Mouse (Mus musculus): ENCODE results near the gene Zbtb38. TPM values are rescaled to one million over a fixed set of nuclear protein-coding genes. Genes with fewer than 3 reads are reported as not detected.

The Zbtb38 gene
- polyA plus RNA-seq, 1 experiment from 2014 or later = 21.0 TPM

DNA sequence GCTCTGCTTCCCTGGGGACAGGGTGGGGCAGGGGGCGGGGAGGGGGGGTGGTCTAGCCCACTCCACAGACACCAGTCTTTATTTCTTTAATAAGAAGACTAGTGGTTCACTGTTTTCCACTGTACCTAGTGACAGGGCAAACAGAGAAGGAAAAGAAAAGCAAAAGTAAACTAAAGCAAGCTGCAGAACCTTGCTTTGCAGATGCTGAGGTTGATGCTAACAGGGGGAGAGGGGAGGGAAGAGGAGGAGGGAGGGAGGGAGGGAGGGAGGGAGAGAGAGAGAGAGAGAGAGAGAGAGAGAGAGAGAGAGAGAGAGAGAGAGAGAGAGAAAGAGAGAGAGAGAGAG lies 2.0 kb upstream of the Zbtb38 start:
- H3K27me3 ChIP-seq (replicated peaks; ENCODE audit: control insufficient read depth, insufficient read depth, low read length) = no peaks in the 10 kb centered on the region
- peaks cover 7% of the 10 kb centered on the region; the same call in 1 of the 2 replicates for H3K4me1 ChIP-seq (replicated peaks; ENCODE audit: control insufficient read depth, insufficient read depth, low read length)
- DNase-seq (ENCODE audit: low spot score) = no peak
- no peaks in the 10 kb centered on the region for H3K36me3 ChIP-seq (ENCODE audit: control insufficient read depth, insufficient read depth, low read length)
- H3K27ac ChIP-seq (ENCODE audit: low read depth) = no peak overlapping the region
- no peak overlapping the region for H3K9ac ChIP-seq (ENCODE audit: low read length)
- 50% methylated on average over 1 of the region's 1 CpGs for WGBS
- H3K4me2 ChIP-seq (ENCODE audit: low read length) = no peak overlapping the region
- ATAC-seq (replicated peaks; ENCODE audit: low FRiP score, low TSS enrichment, low read depth) = no peak
- H3K4me3 ChIP-seq (ENCODE audit: low read depth, low read length) = no peak overlapping the region
- H3K9me3 ChIP-seq (ENCODE audit: control insufficient read depth, low read length) = no peaks in the 10 kb centered on the region

DNA sequence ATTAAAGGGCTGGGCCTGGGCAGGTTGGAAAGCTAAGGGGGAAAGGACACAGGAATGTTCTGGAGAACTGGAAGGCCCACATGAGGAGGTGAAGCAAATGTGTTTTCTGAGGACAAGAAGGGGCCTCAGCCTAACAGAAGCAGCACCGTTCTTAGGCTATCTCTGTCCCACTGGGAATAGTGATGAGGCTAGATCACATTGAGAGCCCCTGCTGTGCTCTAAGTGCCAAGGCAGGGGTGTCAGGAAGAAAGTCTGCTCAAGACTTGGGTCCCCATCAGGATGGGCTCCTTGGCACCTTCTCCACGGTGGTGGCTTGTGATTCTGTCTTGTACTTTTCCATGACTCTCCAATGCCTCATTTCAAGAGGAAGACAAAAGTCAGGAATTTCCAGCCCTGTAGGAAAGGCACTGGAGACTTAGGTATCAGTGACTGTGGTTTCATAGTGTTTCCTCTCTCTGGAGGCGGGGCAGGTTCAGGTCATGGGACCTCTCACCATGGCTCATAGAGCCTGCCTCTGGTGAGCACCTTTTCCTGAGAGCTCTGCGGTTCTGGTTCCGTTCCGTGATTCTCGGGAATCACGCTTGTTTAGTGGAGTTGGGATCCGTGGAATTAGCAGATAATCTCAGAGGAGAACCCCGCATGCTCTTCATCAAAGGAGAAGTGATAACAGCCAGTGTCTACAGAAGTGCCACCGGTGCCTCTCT lies 1.4 kb upstream of the Zbtb38 start:
- Histone ChIP-seq H3K36me3 (ENCODE audit: control insufficient read depth, insufficient read depth, low read length) (no peaks in the 10 kb centered on the region), H3K27me3 (replicated peaks; ENCODE audit: control insufficient read depth, insufficient read depth, low read length) (no peaks in the 10 kb centered on the region), H3K9me3 (ENCODE audit: control insufficient read depth, low read length) (no peaks in the 10 kb centered on the region), H3K4me2 (ENCODE audit: low read length) (no peak overlapping the region), H3K9ac (ENCODE audit: low read length) (no peak overlapping the region), H3K27ac (ENCODE audit: low read depth) (no peak overlapping the region), H3K4me1 (replicated peaks; ENCODE audit: control insufficient read depth, insufficient read depth, low read length) (peaks cover 7% of the 10 kb centered on the region; the same call in 1 of the 2 replicates), H3K4me3 (ENCODE audit: low read depth, low read length) (no peak overlapping the region)
- 66% methylated on average over 11 of the region's 11 CpGs for WGBS
- ATAC-seq (replicated peaks; ENCODE audit: low FRiP score, low TSS enrichment, low read depth) (no peak), DNase-seq (ENCODE audit: low spot score) (no peak)

DNA sequence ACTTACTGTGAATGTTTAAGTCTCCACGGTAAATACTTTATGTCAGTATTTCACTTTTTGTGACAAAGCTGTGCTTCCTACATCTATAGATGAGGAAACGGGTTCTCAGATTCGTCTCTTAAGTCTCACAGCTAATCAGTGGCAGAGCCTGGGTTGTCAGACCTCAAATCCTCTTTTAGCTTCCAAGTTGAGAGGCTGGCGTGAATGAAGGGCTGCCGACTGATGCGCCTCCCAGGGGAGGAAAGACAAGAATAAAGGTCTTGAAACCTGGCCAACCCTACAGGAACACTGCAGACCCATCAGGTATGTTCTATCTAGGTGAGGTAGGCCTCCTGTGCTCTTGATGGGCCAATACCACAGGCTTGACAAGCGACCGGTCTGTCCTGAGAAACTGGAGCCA lies 761 bp upstream of the Zbtb38 start:
- Histone ChIP-seq H3K4me1 (replicated peaks; ENCODE audit: control insufficient read depth, insufficient read depth, low read length) (peaks cover 7% of the 10 kb centered on the region; the same call in 1 of the 2 replicates), H3K36me3 (ENCODE audit: control insufficient read depth, insufficient read depth, low read length) (no peaks in the 10 kb centered on the region), H3K4me3 (ENCODE audit: low read depth, low read length) (no peak overlapping the region), H3K4me2 (ENCODE audit: low read length) (no peak overlapping the region), H3K9me3 (ENCODE audit: control insufficient read depth, low read length) (no peaks in the 10 kb centered on the region), H3K27ac (ENCODE audit: low read depth) (no peak overlapping the region), H3K9ac (ENCODE audit: low read length) (no peak overlapping the region), H3K27me3 (replicated peaks; ENCODE audit: control insufficient read depth, insufficient read depth, low read length) (no peaks in the 10 kb centered on the region)
- 92% methylated on average over 8 of the region's 8 CpGs for WGBS
- no peak for DNase-seq (ENCODE audit: low spot score)
- no peak for ATAC-seq (replicated peaks; ENCODE audit: low FRiP score, low TSS enrichment, low read depth)

DNA sequence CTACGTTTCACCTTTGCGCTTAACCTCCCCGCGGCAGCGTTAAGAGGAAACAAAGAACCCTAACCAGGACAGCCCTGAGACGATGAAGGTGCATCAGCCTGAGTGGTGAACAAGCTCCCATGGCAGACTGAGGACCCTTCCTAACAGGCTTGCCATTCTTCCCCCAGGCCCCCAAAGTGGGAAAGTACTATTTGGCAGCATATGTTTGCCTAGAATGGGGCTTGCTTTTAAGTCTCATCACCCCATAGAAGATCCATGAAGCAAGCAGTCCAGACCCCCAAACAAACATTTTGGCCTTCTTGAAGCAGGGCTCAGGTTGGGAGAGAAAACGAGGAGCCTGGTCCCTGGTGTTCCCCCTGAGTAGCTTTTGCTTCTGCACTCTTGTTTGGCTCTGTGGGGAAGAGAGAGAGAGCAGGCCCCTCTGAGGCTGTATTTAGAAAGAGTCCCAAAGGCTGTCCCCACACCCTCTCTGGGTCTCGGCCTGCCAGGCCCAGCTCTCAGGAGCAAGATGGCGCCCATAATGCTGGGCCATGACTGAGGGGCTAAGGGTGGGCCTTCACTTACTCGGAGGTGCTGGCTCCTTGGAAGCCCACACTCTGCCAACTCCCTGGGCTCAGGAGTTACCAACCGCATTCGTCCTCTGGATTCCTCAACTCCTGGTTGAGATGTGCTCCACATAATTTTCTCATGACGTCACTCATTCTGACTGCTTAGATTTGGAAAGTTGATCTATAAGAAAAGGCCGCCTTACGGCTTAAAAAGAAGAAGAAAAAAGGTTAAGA lies 619 bp downstream of the Zbtb38 start:
- ATAC-seq (replicated peaks; ENCODE audit: low FRiP score, low TSS enrichment, low read depth) (no peak; the same call in 1 of the 2 replicates), DNase-seq (ENCODE audit: low spot score) (no peak)
- WGBS = 86% methylated on average over 15 of the region's 15 CpGs
- Histone ChIP-seq H3K4me2 (ENCODE audit: low read length) (no peak overlapping the region), H3K4me1 (replicated peaks; ENCODE audit: control insufficient read depth, insufficient read depth, low read length) (peaks cover 7% of the 10 kb centered on the region; the same call in 1 of the 2 replicates), H3K4me3 (ENCODE audit: low read depth, low read length) (no peak overlapping the region), H3K27ac (ENCODE audit: low read depth) (no peak overlapping the region; the same call in 1 of the 2 replicates), H3K9me3 (ENCODE audit: control insufficient read depth, low read length) (0 out of 2 replicates have a peak, but pooled peaks cover under 1% of the 10 kb centered on the region), H3K36me3 (ENCODE audit: control insufficient read depth, insufficient read depth, low read length) (no peaks in the 10 kb centered on the region), H3K27me3 (replicated peaks; ENCODE audit: control insufficient read depth, insufficient read depth, low read length) (no peaks in the 10 kb centered on the region), H3K9ac (ENCODE audit: low read length) (no peak overlapping the region)

DNA sequence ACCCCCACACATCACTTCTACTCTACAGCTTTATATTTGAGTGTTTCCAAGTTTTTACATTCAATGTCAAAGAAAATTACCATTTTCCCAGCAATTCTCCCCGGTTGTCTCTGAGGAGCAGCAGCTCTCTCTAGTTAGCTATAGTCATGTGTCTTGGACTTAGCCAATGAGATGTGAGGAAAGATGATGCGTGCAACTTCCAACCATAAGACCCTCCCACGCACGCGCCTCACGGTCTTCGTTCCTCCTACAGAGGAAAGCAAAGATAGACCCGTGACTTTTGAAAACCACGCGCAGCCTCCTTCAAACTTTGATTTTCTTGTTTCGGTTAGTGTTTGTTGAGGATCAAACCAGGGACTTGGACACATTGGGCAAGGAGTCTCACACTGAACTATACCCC lies 2.0 kb downstream of the Zbtb38 start:
- no peak overlapping the region for H3K9ac ChIP-seq (ENCODE audit: low read length)
- no peaks in the 10 kb centered on the region for H3K27me3 ChIP-seq (replicated peaks; ENCODE audit: control insufficient read depth, insufficient read depth, low read length)
- 96% methylated on average over 11 of the region's 11 CpGs for WGBS

DNA sequence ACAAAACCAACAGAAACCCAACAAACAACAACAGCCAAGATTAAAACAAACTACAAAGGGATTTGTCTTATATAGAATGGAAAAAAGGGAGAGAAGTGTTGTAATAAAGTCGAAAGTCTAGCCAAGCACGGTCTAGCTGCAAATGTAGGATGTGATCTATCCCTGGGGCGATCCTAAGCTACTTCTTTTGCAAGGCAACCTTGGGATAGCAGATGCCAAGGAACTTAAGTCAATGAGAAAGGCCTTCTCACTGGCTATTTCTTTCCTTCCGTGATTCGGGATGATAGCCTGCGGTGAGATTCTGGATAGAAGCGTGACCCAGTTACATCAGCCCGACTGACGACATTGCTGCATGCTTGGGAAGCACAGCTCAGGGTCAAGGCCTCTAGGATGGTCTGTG lies 6.1 kb downstream of the Zbtb38 start:
- 95% methylated on average over 9 of the region's 9 CpGs for WGBS
- no peaks in the 10 kb centered on the region for H3K4me1 ChIP-seq (replicated peaks; ENCODE audit: control insufficient read depth, insufficient read depth, low read length)
- no peak overlapping the region for H3K9ac ChIP-seq (ENCODE audit: low read length)
- 0 out of 2 replicates have a peak, but pooled peaks cover 3% of the 10 kb centered on the region for H3K9me3 ChIP-seq (ENCODE audit: control insufficient read depth, low read length)
- ATAC-seq (replicated peaks; ENCODE audit: low FRiP score, low TSS enrichment, low read depth) = no peak
- no peak overlapping the region for H3K27ac ChIP-seq (ENCODE audit: low read depth)
- no peak overlapping the region for H3K4me2 ChIP-seq (ENCODE audit: low read length)
- H3K4me3 ChIP-seq (ENCODE audit: low read depth, low read length) = no peak overlapping the region
- H3K36me3 ChIP-seq (ENCODE audit: control insufficient read depth, insufficient read depth, low read length) = no peaks in the 10 kb centered on the region
- no peak for DNase-seq (ENCODE audit: low spot score)
- no peaks in the 10 kb centered on the region for H3K27me3 ChIP-seq (replicated peaks; ENCODE audit: control insufficient read depth, insufficient read depth, low read length)

More for the DNA sequence above, 2.0 kb downstream of the Zbtb38 start:
- Histone ChIP-seq H3K4me2 (ENCODE audit: low read length) (no peak overlapping the region), H3K36me3 (ENCODE audit: control insufficient read depth, insufficient read depth, low read length) (no peaks in the 10 kb centered on the region), H3K4me1 (replicated peaks; ENCODE audit: control insufficient read depth, insufficient read depth, low read length) (peaks cover 7% of the 10 kb centered on the region; the same call in 1 of the 2 replicates), H3K27ac (ENCODE audit: low read depth) (no peak overlapping the region), H3K4me3 (ENCODE audit: low read depth, low read length) (no peak overlapping the region), H3K9me3 (ENCODE audit: control insufficient read depth, low read length) (0 out of 2 replicates have a peak, but pooled peaks cover 3% of the 10 kb centered on the region)
- no peak for DNase-seq (ENCODE audit: low spot score)
- ATAC-seq (replicated peaks; ENCODE audit: low FRiP score, low TSS enrichment, low read depth) = no peak

DNA sequence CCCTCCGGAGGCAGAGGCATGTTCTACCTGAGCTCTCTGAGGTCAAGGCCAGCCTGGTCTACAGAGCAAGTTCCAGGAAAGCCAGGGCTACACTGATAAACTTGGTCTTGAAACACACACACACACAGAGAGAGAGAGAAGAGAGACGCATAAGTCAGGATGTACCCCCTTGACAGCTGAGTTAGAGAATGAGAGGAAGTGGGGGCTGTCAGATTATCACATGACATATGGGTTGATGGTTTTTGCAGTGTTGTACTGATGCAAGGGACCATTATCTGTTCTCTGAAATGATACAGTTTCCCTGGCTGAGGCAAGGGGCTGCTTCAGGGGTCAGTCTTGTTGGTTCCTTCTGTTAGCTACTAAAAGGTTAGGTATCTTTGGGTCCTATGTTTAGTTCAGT lies 7.7 kb downstream of the Zbtb38 start:
- no peaks in the 10 kb centered on the region for H3K27me3 ChIP-seq (replicated peaks; ENCODE audit: control insufficient read depth, insufficient read depth, low read length)
- no peak overlapping the region for H3K4me2 ChIP-seq (ENCODE audit: low read length)
- ATAC-seq (replicated peaks; ENCODE audit: low FRiP score, low TSS enrichment, low read depth) (no peak), DNase-seq (ENCODE audit: low spot score) (no peak)
- no peak overlapping the region for H3K27ac ChIP-seq (ENCODE audit: low read depth)
- no peak overlapping the region for H3K9ac ChIP-seq (ENCODE audit: low read length)
- H3K36me3 ChIP-seq (ENCODE audit: control insufficient read depth, insufficient read depth, low read length) = no peaks in the 10 kb centered on the region
- WGBS = 78% methylated on average over 2 of the region's 2 CpGs
- 0 out of 2 replicates have a peak, but pooled peaks cover 3% of the 10 kb centered on the region for H3K9me3 ChIP-seq (ENCODE audit: control insufficient read depth, low read length)
- no peak overlapping the region for H3K4me3 ChIP-seq (ENCODE audit: low read depth, low read length)
- H3K4me1 ChIP-seq (replicated peaks; ENCODE audit: control insufficient read depth, insufficient read depth, low read length) = 0 out of 2 replicates have a peak, but pooled peaks cover 5% of the 10 kb centered on the region

DNA sequence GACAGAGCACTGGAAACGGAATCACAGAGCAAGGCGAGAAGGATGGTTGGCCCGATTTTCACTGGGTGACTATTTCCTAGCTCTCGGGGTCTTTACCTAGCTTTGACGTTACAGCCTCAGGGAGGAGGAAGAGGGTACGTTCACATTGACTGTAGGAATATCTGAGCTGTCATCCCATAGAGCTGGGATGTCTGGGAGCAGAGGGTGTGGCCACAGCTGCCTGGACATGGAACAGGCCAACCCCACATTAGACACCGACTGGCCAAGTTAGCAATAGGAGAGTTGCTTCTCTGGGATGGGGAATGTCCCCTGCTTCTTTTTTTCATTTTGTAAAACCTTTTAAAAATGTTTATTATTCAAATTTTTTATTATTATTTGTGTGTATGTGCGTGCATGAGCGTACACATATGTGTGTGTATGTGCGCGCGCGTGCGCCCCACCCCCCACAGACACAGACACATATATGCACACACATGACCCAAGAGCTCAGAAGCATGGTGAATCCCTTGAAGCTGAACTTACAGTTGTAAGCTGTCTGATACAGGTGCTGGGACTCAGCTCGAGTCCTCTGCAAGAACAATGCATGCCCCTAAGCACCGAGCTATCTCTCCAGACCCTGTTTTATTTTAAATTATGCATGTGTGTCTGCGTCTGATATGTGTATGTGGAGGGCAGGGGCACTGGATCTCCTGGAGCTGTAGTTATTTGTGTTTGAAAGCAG lies 11.1 kb downstream of the Zbtb38 start:
- Histone ChIP-seq H3K4me1 (replicated peaks; ENCODE audit: control insufficient read depth, insufficient read depth, low read length) (0 out of 2 replicates have a peak, but pooled peaks cover 5% of the 10 kb centered on the region), H3K4me2 (ENCODE audit: low read length) (no peak overlapping the region), H3K36me3 (ENCODE audit: control insufficient read depth, insufficient read depth, low read length) (no peaks in the 10 kb centered on the region), H3K27me3 (replicated peaks; ENCODE audit: control insufficient read depth, insufficient read depth, low read length) (no peaks in the 10 kb centered on the region), H3K4me3 (ENCODE audit: low read depth, low read length) (no peak overlapping the region), H3K27ac (ENCODE audit: low read depth) (0 out of 2 replicates have a peak overlapping the region, but pooled peaks have one; percentile 77), H3K9ac (ENCODE audit: low read length) (no peak overlapping the region), H3K9me3 (ENCODE audit: control insufficient read depth, low read length) (no peaks in the 10 kb centered on the region)
- no peak for ATAC-seq (replicated peaks; ENCODE audit: low FRiP score, low TSS enrichment, low read depth)
- DNase-seq (ENCODE audit: low spot score) = no peak
- 75% methylated on average over 17 of the region's 17 CpGs for WGBS
